Mouse (Mus musculus) heart, postnatal 0 days (tissue): ENCODE data around the gene Wrap73.

Experiments used
- CTCF ChIP-seq: IDR thresholded peaks from 2 replicates; pipeline ENCODE4 v1.5.1; 2016; ENCODE audit warnings: antibody characterized with exemption, control low read depth, low read depth
- EP300 ChIP-seq: IDR thresholded peaks from 2 replicates; pipeline ENCODE4 v1.6.1; 2016; ENCODE audit warnings: antibody characterized with exemption, low read depth

DNA sequence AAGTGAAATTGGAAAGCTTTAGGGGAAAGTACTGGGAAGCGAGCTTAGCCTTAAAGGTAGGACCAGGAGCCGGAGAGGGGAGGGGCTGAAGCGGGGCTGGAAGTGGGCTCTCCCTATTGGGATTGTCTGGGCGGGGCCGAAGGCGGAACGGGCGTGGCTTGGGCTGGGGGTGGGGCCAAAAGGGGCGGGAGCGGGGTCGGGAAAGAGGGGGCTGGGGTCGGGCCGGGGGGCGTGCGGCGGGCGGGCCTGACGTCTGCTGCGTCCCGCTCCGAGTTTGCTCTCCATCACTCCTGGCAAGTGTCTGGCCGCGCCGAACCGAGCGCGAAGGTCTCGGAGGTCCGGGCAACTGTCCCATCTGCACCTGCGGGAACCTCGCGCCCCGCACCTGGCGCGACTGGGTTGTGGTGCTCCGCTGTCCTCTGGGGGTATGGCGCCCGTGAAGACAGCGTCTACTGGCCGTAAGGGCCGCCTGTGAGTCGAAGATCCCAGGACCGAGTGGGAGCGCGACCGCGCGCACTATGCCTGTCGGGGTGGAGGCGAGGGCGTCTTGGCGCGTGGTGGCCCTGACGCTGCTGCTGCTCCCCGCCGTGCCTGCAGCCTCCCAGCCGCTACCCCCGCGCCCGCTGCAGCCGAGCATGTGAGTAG lies 28.5 kb downstream of the Wrap73 start, which contains the start of gene Megf6:
- TF ChIP-seq CTCF (no peak), EP300 (no peak)
